Mouse (Mus musculus) liver, embryonic 14.5 days (tissue): ENCODE results near the gene Hacl1.

Experiments used
- CTCF ChIP-seq: IDR thresholded peaks from 2 replicates; pipeline ENCODE4 v1.5.1; 2016; ENCODE audit warnings: antibody characterized with exemption, low read depth, control low read depth
- EP300 ChIP-seq: IDR thresholded peaks from 2 replicates; pipeline ENCODE4 v1.6.1; 2016; ENCODE audit warnings: antibody characterized with exemption, low read depth

- TF ChIP-seq CTCF (no peak), EP300 (no peak)
Measured at GRCm38 (mm10) chr14:31613671-31614070, 27.4 kb downstream of the Hacl1 start.
